Mouse (Mus musculus) forebrain, embryonic 11.5 days (tissue): ENCODE data around the gene Wbp1. TPM values are rescaled to one million over a fixed set of nuclear protein-coding genes. Genes with fewer than 3 reads are reported as not detected.

Experiments used
- ATAC-seq: fragments of 200-750 bp; cut with Nextera tagmentation; replicated peaks from 2 replicates; pipeline ENCODE4 v1.8.0; 2017; ENCODE audit warnings: moderate TSS enrichment; ENCODE audit not compliant: low FRiP score
- DNase-seq: peaks from one replicate; pipeline ENCODE4 v3.0.0-alpha.2; 2017; ENCODE audit warnings: low spot score
- H3K27ac ChIP-seq: fragments of 300-500 bp; sonication (generic); 2 replicates; pipeline ENCODE4 v1.5.1; 2014; ENCODE audit warnings: low read depth, low read length
- H3K27me3 ChIP-seq: fragments of 300-500 bp; sonication (generic); 2 replicates; pipeline ENCODE4 v1.6.1; 2014; ENCODE audit warnings: mild to moderate bottlenecking, low read length, mixed read lengths; ENCODE audit not compliant: control insufficient read depth, insufficient read depth
- H3K36me3 ChIP-seq: fragments of 300-500 bp; sonication (generic); 2 replicates; pipeline ENCODE4 v1.6.1; 2014; ENCODE audit warnings: mild to moderate bottlenecking, low read length, moderate library complexity, mixed read lengths; ENCODE audit not compliant: control insufficient read depth, insufficient read depth
- H3K4me1 ChIP-seq: fragments of 300-500 bp; sonication (generic); replicated peaks from 2 replicates; pipeline ENCODE4 v1.6.1; 2014; ENCODE audit warnings: low read length, mixed read lengths; ENCODE audit not compliant: control insufficient read depth, insufficient read depth
- H3K4me2 ChIP-seq: fragments of 300-500 bp; sonication (generic); 2 replicates; pipeline ENCODE4 v1.6.1; 2014; ENCODE audit warnings: low read depth, mild to moderate bottlenecking, low read length, moderate library complexity, mixed read lengths; ENCODE audit not compliant: severe bottlenecking
- H3K4me3 ChIP-seq: fragments of 300-500 bp; sonication (generic); 2 replicates; pipeline ENCODE4 v1.5.1; 2014; ENCODE audit warnings: low read depth, low read length
- H3K9ac ChIP-seq: fragments of 300-500 bp; sonication (generic); 2 replicates; pipeline ENCODE4 v1.6.1; 2014; ENCODE audit warnings: low read length
- H3K9me3 ChIP-seq: fragments of 300-500 bp; sonication (generic); 2 replicates; pipeline ENCODE4 v1.6.1; 2016; ENCODE audit warnings: low read length, mixed read lengths; ENCODE audit not compliant: control insufficient read depth
- WGBS: fragments of 180-500 bp; shearing (Covaris S2); extraction: QIAGEN DNeasy Blood & Tissue Kit; methylation state at CpG from one replicate; pipeline ENCODE4 v1.1.7; 2014; 5-methylcytosine and 5-hydroxymethylcytosine counted together
- polyA plus RNA-seq: library from polyadenylated mRNA; unstranded; fragments of >200 nt; fragmentation: Nextera tagmentation; extraction: Ambion mirVana; gene quantifications from 2 replicates; pipeline ENCODE4 v1.2.1, GENCODE M21; 2014

Wbp1 gene
- polyA plus RNA-seq, 1 experiment from 2014 or later: 141 TPM

DNA sequence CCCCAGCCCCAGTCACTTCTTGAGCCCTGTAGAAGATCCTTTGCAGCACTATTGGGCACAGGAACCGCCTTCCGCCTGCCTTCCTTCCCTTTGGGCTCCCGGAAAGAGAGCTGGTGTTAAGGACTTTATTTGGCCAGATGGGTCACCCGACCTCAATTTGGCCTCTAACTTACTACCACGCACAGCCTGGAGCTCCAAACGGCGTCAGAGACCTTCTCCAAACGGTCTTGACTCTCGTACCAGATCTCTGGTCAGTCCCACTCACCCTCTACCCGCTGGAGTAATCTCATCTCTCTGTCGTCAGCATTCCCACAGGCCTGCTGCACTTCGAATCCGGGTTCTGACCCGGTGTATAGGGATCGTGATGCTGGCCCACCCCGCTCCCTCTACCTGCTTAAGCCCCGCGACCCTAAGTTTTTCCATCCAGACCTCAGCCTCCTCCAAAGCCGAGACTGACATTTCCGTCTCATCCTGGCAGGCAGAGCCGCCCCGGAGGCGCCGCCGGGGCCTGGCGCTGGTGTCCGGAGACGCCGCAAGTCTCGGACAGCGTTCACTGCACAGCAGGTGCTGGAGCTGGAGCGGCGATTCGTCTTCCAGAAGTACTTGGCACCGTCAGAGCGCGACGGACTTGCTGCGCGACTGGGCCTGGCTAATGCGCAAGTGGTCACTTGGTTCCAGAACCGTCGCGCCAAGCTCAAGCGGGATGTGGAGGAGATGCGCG, 34.0 kb downstream of the Wbp1 start:
- H3K9me3 ChIP-seq: no peaks in the 10 kb centered on the region
- ATAC-seq: no peak
- peaks cover 65% of the 10 kb centered on the region for H3K27me3 ChIP-seq
- no peak overlapping the region for H3K27ac ChIP-seq
- 1% methylated on average over 47 of the region's 47 CpGs for WGBS
- no peaks in the 10 kb centered on the region for H3K4me1 ChIP-seq
- no peaks in the 10 kb centered on the region for H3K36me3 ChIP-seq
- DNase-seq: no peak
- H3K4me2 ChIP-seq: 0 out of 2 replicates have a peak overlapping the region, but pooled peaks have one; percentile 24
- H3K4me3 ChIP-seq: 0 out of 2 replicates have a peak overlapping the region, but pooled peaks have one; percentile 7
- no peak overlapping the region for H3K9ac ChIP-seq

- no peak for ATAC-seq
- Histone ChIP-seq H3K9ac (no peak within 1 kb of the TSS), H3K4me3 (peak within 1 kb of the TSS; percentile 0; the same call in 1 of the 2 replicates), H3K9me3 (no peaks in the 10 kb centered on the region), H3K27me3 (peaks cover 65% of the 10 kb centered on the region), H3K27ac (no peak within 1 kb of the TSS), H3K4me2 (no peak within 1 kb of the TSS), H3K36me3 (peaks cover 3% of the 10 kb centered on the region; the same call in 1 of the 2 replicates), H3K4me1 (no peaks in the 10 kb centered on the region)
- DNase-seq: no peak
- 2% methylated on average over 42 of the region's 42 CpGs for WGBS
Observed at GRCm38 (mm10) chr6:83086121-83087035, 35.0 kb downstream of the Wbp1 start, which contains the start of gene Lbx2. Gene Lbx2 (plus strand): TSS chr6:83086367.

GRCm38 (mm10) chr6:83084477-83084876, 36.9 kb downstream of the Wbp1 start:
- Histone ChIP-seq H3K9ac (no peak overlapping the region), H3K36me3 (peaks cover 3% of the 10 kb centered on the region; the same call in 1 of the 2 replicates), H3K4me1 (no peaks in the 10 kb centered on the region; the same call in 1 of the 2 replicates), H3K4me3 (no peak overlapping the region), H3K27ac (no peak overlapping the region), H3K4me2 (no peak overlapping the region), H3K9me3 (no peaks in the 10 kb centered on the region), H3K27me3 (peaks cover 62% of the 10 kb centered on the region)
- ATAC-seq (no peak), DNase-seq (no peak)
- 7% methylated on average over 6 of the region's 6 CpGs for WGBS

- H3K9ac ChIP-seq: no peak overlapping the region
- 6% methylated on average over 5 of the region's 5 CpGs for WGBS
- DNase-seq (no peak), ATAC-seq (no peak)
- H3K4me2 ChIP-seq: no peak overlapping the region
- no peak overlapping the region for H3K4me3 ChIP-seq
- peaks cover 57% of the 10 kb centered on the region for H3K27me3 ChIP-seq
- H3K4me1 ChIP-seq: peaks cover 5% of the 10 kb centered on the region; the same call in 1 of the 2 replicates
- H3K27ac ChIP-seq: no peak overlapping the region
- H3K9me3 ChIP-seq: no peaks in the 10 kb centered on the region
- peaks cover 3% of the 10 kb centered on the region; the same call in 1 of the 2 replicates for H3K36me3 ChIP-seq
Observed at GRCm38 (mm10) chr6:83083497-83083896, 37.9 kb downstream of the Wbp1 start.

DNA sequence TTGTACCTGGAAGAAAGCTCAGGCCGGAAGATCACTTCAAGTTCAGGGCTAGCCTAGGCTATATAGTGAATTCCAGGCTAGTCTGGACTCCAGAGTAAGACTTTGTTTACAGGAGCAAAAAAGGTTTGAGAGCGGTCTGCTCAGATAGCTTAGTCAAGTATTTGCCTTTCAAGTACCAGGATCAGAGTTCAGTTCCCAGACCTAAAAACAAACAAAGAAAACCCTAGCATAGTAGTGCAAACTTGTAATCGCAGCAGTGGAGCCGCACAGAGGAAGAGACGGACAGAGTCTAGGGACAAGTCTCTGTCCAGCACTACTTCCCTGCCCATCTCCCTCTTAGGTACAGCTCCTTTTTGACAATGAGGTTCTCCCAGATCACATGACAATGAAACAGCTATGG, 41.1 kb downstream of the Wbp1 start:
- peaks cover 3% of the 10 kb centered on the region; the same call in 1 of the 2 replicates for H3K36me3 ChIP-seq
- DNase-seq: no peak
- no peak overlapping the region for H3K4me2 ChIP-seq
- no peak overlapping the region for H3K9ac ChIP-seq
- no peaks in the 10 kb centered on the region for H3K9me3 ChIP-seq
- no peak overlapping the region for H3K27ac ChIP-seq
- H3K4me3 ChIP-seq: no peak overlapping the region
- WGBS: 93% methylated on average over 5 of the region's 5 CpGs
- peaks cover 34% of the 10 kb centered on the region for H3K27me3 ChIP-seq
- no peak for ATAC-seq
- H3K4me1 ChIP-seq: peaks cover 5% of the 10 kb centered on the region; the same call in 1 of the 2 replicates

DNA sequence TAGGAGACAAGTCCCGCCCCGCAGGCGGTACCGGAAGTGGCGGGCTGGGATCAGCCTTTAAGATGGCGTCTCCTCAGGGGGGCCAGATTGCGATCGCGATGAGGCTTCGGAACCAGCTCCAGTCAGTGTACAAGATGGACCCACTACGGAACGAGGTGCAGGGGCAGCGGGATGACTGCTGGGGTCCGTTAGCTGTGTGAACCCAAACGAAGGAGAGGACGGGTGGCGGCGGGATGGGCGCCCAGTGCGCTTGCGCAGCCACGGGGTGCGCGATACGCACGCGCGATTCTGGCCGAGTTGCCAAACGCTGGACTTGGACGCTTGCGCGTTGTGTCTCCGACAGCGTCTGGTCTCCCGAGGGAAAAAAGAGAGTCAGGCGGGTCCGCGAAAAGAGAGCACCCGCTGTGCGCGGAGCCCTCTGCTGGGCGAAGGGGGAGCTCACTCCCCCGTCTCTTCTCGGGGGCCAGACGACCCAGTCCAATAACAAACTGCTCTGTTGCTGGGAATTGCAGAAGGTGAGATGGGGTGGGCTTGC, 43.0 kb downstream of the Wbp1 start:
- peak overlapping the region; percentile 77 for H3K27ac ChIP-seq
- H3K36me3 ChIP-seq: peaks cover 3% of the 10 kb centered on the region; the same call in 1 of the 2 replicates
- H3K9ac ChIP-seq: peak overlapping the region; percentile 78
- H3K4me1 ChIP-seq: peaks cover 5% of the 10 kb centered on the region; the same call in 1 of the 2 replicates
- H3K9me3 ChIP-seq: no peaks in the 10 kb centered on the region
- ATAC-seq (peak; percentile 93), DNase-seq (peak; percentile 99)
- WGBS: under 1% methylated on average over 46 of the region's 46 CpGs
- peak overlapping the region; percentile 99 for H3K4me2 ChIP-seq
- peaks cover 29% of the 10 kb centered on the region for H3K27me3 ChIP-seq
- H3K4me3 ChIP-seq: peak overlapping the region; percentile 71

GRCm38 (mm10) chr6:83077630-83078323, 43.6 kb downstream of the Wbp1 start, which contains the start of gene Pcgf1:
Gene Pcgf1 (plus strand): TSS chr6:83077869.
- ATAC-seq (peak; percentile 84), DNase-seq (no peak)
- Histone ChIP-seq H3K4me2 (peak within 1 kb of the TSS; percentile 99), H3K4me1 (peaks cover 5% of the 10 kb centered on the region; the same call in 1 of the 2 replicates), H3K27ac (peak within 1 kb of the TSS; percentile 77), H3K36me3 (peaks cover 3% of the 10 kb centered on the region; the same call in 1 of the 2 replicates), H3K9me3 (no peaks in the 10 kb centered on the region), H3K4me3 (peak within 1 kb of the TSS; percentile 71), H3K27me3 (peaks cover 31% of the 10 kb centered on the region), H3K9ac (peak within 1 kb of the TSS; percentile 78)
- under 1% methylated on average over 52 of the region's 54 CpGs for WGBS
